Mouse (Mus musculus): Measurements from ENCODE around the gene Mettl24. TPM values are rescaled to one million over a fixed set of nuclear protein-coding genes. Genes with fewer than 3 reads are reported as not detected.

Mettl24 gene
- polyA plus RNA-seq, 1 experiment from 2014 or later, result 17.1 TPM

GRCm38 (mm10) chr10:40643126-40643525 is 40.0 kb upstream of the Mettl24 start:
- no peak overlapping the region for H3K9ac ChIP-seq (replicated peaks; ENCODE audit: low read depth)
- H3K4me3 ChIP-seq (ENCODE audit: low read depth, low read length), result no peak overlapping the region
- TF ChIP-seq CTCF (IDR thresholded peaks at IDR 0.05) (no peak), EP300 (IDR thresholded peaks at IDR 0.05) (no peak)
- no peak overlapping the region for H3K4me2 ChIP-seq (replicated peaks; ENCODE audit: low read depth, low read length)
- no peaks in the 10 kb centered on the region for H3K4me1 ChIP-seq (ENCODE audit: insufficient read depth, low read depth, low read length)
- DNase-seq (ENCODE audit: low spot score), result no peak
- no peak overlapping the region for H3K27ac ChIP-seq (ENCODE audit: low read length)
- 76% methylated on average over 5 of the region's 5 CpGs for WGBS
- no peaks in the 10 kb centered on the region for H3K36me3 ChIP-seq (ENCODE audit: insufficient read depth, low read length)
- H3K27me3 ChIP-seq (replicated peaks; ENCODE audit: insufficient read depth, low read length), result no peaks in the 10 kb centered on the region
- no peak for ATAC-seq
- H3K9me3 ChIP-seq (ENCODE audit: low read length), result no peaks in the 10 kb centered on the region

- Histone ChIP-seq H3K4me3 (ENCODE audit: low read depth, low read length) (no peak overlapping the region), H3K36me3 (ENCODE audit: insufficient read depth, low read length) (no peaks in the 10 kb centered on the region), H3K27ac (ENCODE audit: low read length) (no peak overlapping the region), H3K9me3 (ENCODE audit: low read length) (no peaks in the 10 kb centered on the region), H3K9ac (replicated peaks; ENCODE audit: low read depth) (no peak overlapping the region), H3K27me3 (replicated peaks; ENCODE audit: insufficient read depth, low read length) (no peaks in the 10 kb centered on the region), H3K4me1 (ENCODE audit: insufficient read depth, low read depth, low read length) (no peaks in the 10 kb centered on the region), H3K4me2 (replicated peaks; ENCODE audit: low read depth, low read length) (no peak overlapping the region)
- ATAC-seq (peak; percentile 77), DNase-seq (ENCODE audit: low spot score) (peak; percentile 64)
- TF ChIP-seq EP300 (IDR thresholded peaks at IDR 0.05), result no peak
- peak; percentile 23 for TF ChIP-seq CTCF (IDR thresholded peaks at IDR 0.05)
- WGBS, result 30% methylated on average over 9 of the region's 9 CpGs
These were observed 38.6 kb upstream of the Mettl24 start for GRCm38 (mm10) chr10:40644456-40644855.

- no peak for ATAC-seq
- DNase-seq (ENCODE audit: low spot score), result no peak
- WGBS, result 72% methylated on average over 1 of the region's 1 CpGs
These were observed 37.7 kb upstream of the Mettl24 start for GRCm38 (mm10) chr10:40645346-40645745.

GRCm38 (mm10) chr10:40648776-40649175 is 34.3 kb upstream of the Mettl24 start:
- 83% methylated on average over 12 of the region's 12 CpGs for WGBS
- ATAC-seq (no peak), DNase-seq (ENCODE audit: low spot score) (no peak)
- H3K9me3 ChIP-seq (ENCODE audit: low read length), result no peaks in the 10 kb centered on the region
- H3K4me1 ChIP-seq (ENCODE audit: insufficient read depth, low read depth, low read length), result no peaks in the 10 kb centered on the region
- no peak overlapping the region for H3K4me3 ChIP-seq (ENCODE audit: low read depth, low read length)
- H3K27ac ChIP-seq (ENCODE audit: low read length), result no peak overlapping the region
- no peaks in the 10 kb centered on the region for H3K27me3 ChIP-seq (replicated peaks; ENCODE audit: insufficient read depth, low read length)
- TF ChIP-seq CTCF (IDR thresholded peaks at IDR 0.05) (no peak), EP300 (IDR thresholded peaks at IDR 0.05) (no peak)
- H3K4me2 ChIP-seq (replicated peaks; ENCODE audit: low read depth, low read length), result no peak overlapping the region
- H3K9ac ChIP-seq (replicated peaks; ENCODE audit: low read depth), result no peak overlapping the region
- no peaks in the 10 kb centered on the region for H3K36me3 ChIP-seq (ENCODE audit: insufficient read depth, low read length)

More at GRCm38 (mm10) chr10:40645346-40645745, 37.7 kb upstream of the Mettl24 start:
- no peak overlapping the region for H3K4me3 ChIP-seq (ENCODE audit: low read depth, low read length)
- TF ChIP-seq CTCF (IDR thresholded peaks at IDR 0.05), result no peak
- TF ChIP-seq EP300 (IDR thresholded peaks at IDR 0.05), result no peak
- H3K4me1 ChIP-seq (ENCODE audit: insufficient read depth, low read depth, low read length), result no peaks in the 10 kb centered on the region
- H3K9me3 ChIP-seq (ENCODE audit: low read length), result no peaks in the 10 kb centered on the region
- H3K9ac ChIP-seq (replicated peaks; ENCODE audit: low read depth), result no peak overlapping the region
- H3K27me3 ChIP-seq (replicated peaks; ENCODE audit: insufficient read depth, low read length), result no peaks in the 10 kb centered on the region
- no peak overlapping the region for H3K27ac ChIP-seq (ENCODE audit: low read length)
- H3K36me3 ChIP-seq (ENCODE audit: insufficient read depth, low read length), result no peaks in the 10 kb centered on the region
- H3K4me2 ChIP-seq (replicated peaks; ENCODE audit: low read depth, low read length), result no peak overlapping the region

DNA sequence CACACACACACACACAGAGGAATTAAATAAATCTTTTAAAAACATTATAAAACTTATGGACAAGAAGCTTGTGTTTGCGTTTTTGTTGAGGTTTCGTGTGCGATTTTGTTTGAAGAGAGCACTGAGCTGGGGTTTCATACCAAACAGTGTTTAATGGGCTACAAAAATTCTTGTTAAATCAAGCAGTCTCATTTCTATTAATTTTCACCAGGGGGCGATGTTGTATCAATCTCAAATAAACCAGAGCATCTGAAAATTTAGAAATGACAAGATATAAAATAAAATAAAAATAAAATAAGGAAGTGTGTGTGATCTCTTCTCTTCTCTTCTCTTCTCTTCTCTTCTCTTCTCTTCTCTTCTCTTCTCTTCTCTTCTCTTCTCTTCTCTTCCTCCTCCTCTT is 33.4 kb upstream of the Mettl24 start:
- TF ChIP-seq EP300 (IDR thresholded peaks at IDR 0.05) (no peak), CTCF (IDR thresholded peaks at IDR 0.05) (peak; percentile 55)
- Histone ChIP-seq H3K9me3 (ENCODE audit: low read length) (no peaks in the 10 kb centered on the region), H3K27me3 (replicated peaks; ENCODE audit: insufficient read depth, low read length) (no peaks in the 10 kb centered on the region), H3K36me3 (ENCODE audit: insufficient read depth, low read length) (no peaks in the 10 kb centered on the region), H3K9ac (replicated peaks; ENCODE audit: low read depth) (no peak overlapping the region), H3K4me3 (ENCODE audit: low read depth, low read length) (no peak overlapping the region), H3K4me2 (replicated peaks; ENCODE audit: low read depth, low read length) (no peak overlapping the region), H3K4me1 (ENCODE audit: insufficient read depth, low read depth, low read length) (no peaks in the 10 kb centered on the region), H3K27ac (ENCODE audit: low read length) (no peak overlapping the region)
- WGBS, result 21% methylated on average over 4 of the region's 4 CpGs
- DNase-seq (ENCODE audit: low spot score) (peak; percentile 64), ATAC-seq (no peak)

- Histone ChIP-seq H3K4me3 (ENCODE audit: low read depth, low read length) (no peak overlapping the region), H3K9me3 (ENCODE audit: low read length) (no peaks in the 10 kb centered on the region), H3K27me3 (replicated peaks; ENCODE audit: insufficient read depth, low read length) (no peaks in the 10 kb centered on the region), H3K4me1 (ENCODE audit: insufficient read depth, low read depth, low read length) (no peaks in the 10 kb centered on the region), H3K36me3 (ENCODE audit: insufficient read depth, low read length) (no peaks in the 10 kb centered on the region), H3K4me2 (replicated peaks; ENCODE audit: low read depth, low read length) (no peak overlapping the region), H3K27ac (ENCODE audit: low read length) (no peak overlapping the region), H3K9ac (replicated peaks; ENCODE audit: low read depth) (no peak overlapping the region)
- DNase-seq (ENCODE audit: low spot score) (no peak), ATAC-seq (no peak)
- 36% methylated on average over 2 of the region's 2 CpGs for WGBS
- TF ChIP-seq EP300 (IDR thresholded peaks at IDR 0.05) (no peak), CTCF (IDR thresholded peaks at IDR 0.05) (no peak)
These were observed 31.4 kb upstream of the Mettl24 start for GRCm38 (mm10) chr10:40651676-40652075.

GRCm38 (mm10) chr10:40665270-40665669 is 17.8 kb upstream of the Mettl24 start:
- no peaks in the 10 kb centered on the region for H3K4me1 ChIP-seq (ENCODE audit: insufficient read depth, low read depth, low read length)
- DNase-seq (ENCODE audit: low spot score), result no peak
- no peaks in the 10 kb centered on the region for H3K27me3 ChIP-seq (replicated peaks; ENCODE audit: insufficient read depth, low read length)
- no peak for TF ChIP-seq EP300 (IDR thresholded peaks at IDR 0.05)
- TF ChIP-seq CTCF (IDR thresholded peaks at IDR 0.05), result no peak
- H3K9me3 ChIP-seq (ENCODE audit: low read length), result no peaks in the 10 kb centered on the region
- H3K4me3 ChIP-seq (ENCODE audit: low read depth, low read length), result no peak overlapping the region
- no peak overlapping the region for H3K4me2 ChIP-seq (replicated peaks; ENCODE audit: low read depth, low read length)
- no peaks in the 10 kb centered on the region for H3K36me3 ChIP-seq (ENCODE audit: insufficient read depth, low read length)
- WGBS, result 70% methylated on average over 3 of the region's 3 CpGs
- H3K27ac ChIP-seq (ENCODE audit: low read length), result no peak overlapping the region
- no peak for ATAC-seq
- H3K9ac ChIP-seq (replicated peaks; ENCODE audit: low read depth), result no peak overlapping the region
